Mouse (Mus musculus) lung, embryonic 16.5 days (tissue): ENCODE results near the gene Ctnnal1. TPM values are rescaled to one million over a fixed set of nuclear protein-coding genes. Genes with fewer than 3 reads are reported as not detected.
A peak's percentile ranks its signal among the peaks of the same experiment; 100 is the strongest.

Experiments used
- ATAC-seq: fragments of 200-750 bp; cut with Nextera tagmentation; 2 replicates; pipeline ENCODE4 v1.8.0; 2017; ENCODE audit warnings: low read depth, mild to moderate bottlenecking, moderate library complexity
- H3K27ac ChIP-seq: fragments of 300-500 bp; sonication (generic); 2 replicates; pipeline ENCODE4 v1.5.1; 2014; ENCODE audit warnings: mild to moderate bottlenecking, control low read depth, low read length
- H3K27me3 ChIP-seq: fragments of 300-500 bp; sonication (generic); 2 replicates; pipeline ENCODE4 v1.6.1; 2014; ENCODE audit warnings: low read depth, low read length, mixed read lengths; ENCODE audit not compliant: control insufficient read depth, insufficient read depth
- H3K36me3 ChIP-seq: fragments of 300-500 bp; sonication (generic); 2 replicates; pipeline ENCODE4 v1.6.1; 2014; ENCODE audit warnings: low read length; ENCODE audit not compliant: control insufficient read depth, insufficient read depth
- H3K4me1 ChIP-seq: fragments of 300-500 bp; sonication (generic); replicated peaks from 2 replicates; pipeline ENCODE4 v1.6.1; 2014; ENCODE audit warnings: low read length, mixed read lengths; ENCODE audit not compliant: control insufficient read depth, insufficient read depth
- H3K4me2 ChIP-seq: fragments of 300-500 bp; sonication (generic); 2 replicates; pipeline ENCODE4 v1.6.1; 2014; ENCODE audit warnings: low read depth, low read length, control low read depth
- H3K4me3 ChIP-seq: fragments of 300-500 bp; sonication (generic); 2 replicates; pipeline ENCODE4 v1.5.1; 2014; ENCODE audit warnings: mild to moderate bottlenecking, low read length, control low read depth
- H3K9ac ChIP-seq: fragments of 300-500 bp; sonication (generic); 2 replicates; pipeline ENCODE4 v1.6.1; 2014; ENCODE audit warnings: low read length, control low read depth
- H3K9me3 ChIP-seq: fragments of 300-500 bp; sonication (generic); 2 replicates; pipeline ENCODE4 v1.6.1; 2016; ENCODE audit warnings: low read length; ENCODE audit not compliant: control insufficient read depth
- WGBS: fragments of 180-500 bp; shearing (Covaris S2); extraction: QIAGEN DNeasy Blood & Tissue Kit; methylation state at CpG from one replicate; pipeline ENCODE4 v1.1.7; 2014; 5-methylcytosine and 5-hydroxymethylcytosine counted together
- polyA plus RNA-seq: library from polyadenylated mRNA; unstranded; fragments of >200 nt; fragmentation: Nextera tagmentation; extraction: Ambion mirVana; gene quantifications from 2 replicates; pipeline ENCODE4 v1.2.1, GENCODE M21; 2015

Gene Ctnnal1
- polyA plus RNA-seq, 1 experiment from 2014 or later, result 21.7 TPM

- 86% methylated on average over 6 of the region's 6 CpGs for WGBS
- Histone ChIP-seq H3K27ac (no peak overlapping the region), H3K4me1 (peaks cover 9% of the 10 kb centered on the region), H3K36me3 (peaks cover 9% of the 10 kb centered on the region), H3K9ac (no peak overlapping the region), H3K4me2 (no peak overlapping the region), H3K4me3 (no peak overlapping the region), H3K9me3 (no peaks in the 10 kb centered on the region), H3K27me3 (no peaks in the 10 kb centered on the region)
- no peak for ATAC-seq
These were observed 16.9 kb downstream of the Ctnnal1 start for GRCm38 (mm10) chr4:56848044-56848443.

GRCm38 (mm10) chr4:56847400-56847799 lies 17.6 kb downstream of the Ctnnal1 start:
- no peak for ATAC-seq
- Histone ChIP-seq H3K4me2 (no peak overlapping the region), H3K4me1 (peaks cover 9% of the 10 kb centered on the region), H3K27ac (no peak overlapping the region), H3K9me3 (no peaks in the 10 kb centered on the region), H3K36me3 (peaks cover 9% of the 10 kb centered on the region), H3K9ac (no peak overlapping the region), H3K27me3 (no peaks in the 10 kb centered on the region), H3K4me3 (no peak overlapping the region)
- WGBS, result 80% methylated on average over 3 of the region's 3 CpGs

- H3K4me3 ChIP-seq, result no peak overlapping the region
- no peak overlapping the region for H3K27ac ChIP-seq
- no peaks in the 10 kb centered on the region for H3K9me3 ChIP-seq
- H3K27me3 ChIP-seq, result no peaks in the 10 kb centered on the region
- no peak overlapping the region for H3K9ac ChIP-seq
- no peak for ATAC-seq
- WGBS, result 69% methylated on average over 11 of the region's 12 CpGs
- no peak overlapping the region for H3K4me2 ChIP-seq
- peaks cover 9% of the 10 kb centered on the region for H3K36me3 ChIP-seq
- H3K4me1 ChIP-seq, result peaks cover 6% of the 10 kb centered on the region
These were observed 19.0 kb downstream of the Ctnnal1 start for GRCm38 (mm10) chr4:56845896-56846533.

- 88% methylated on average over 4 of the region's 4 CpGs for WGBS
- Histone ChIP-seq H3K27ac (no peak overlapping the region), H3K4me3 (no peak overlapping the region), H3K36me3 (peaks cover 9% of the 10 kb centered on the region), H3K27me3 (no peaks in the 10 kb centered on the region), H3K4me1 (peaks cover 4% of the 10 kb centered on the region; the same call in 1 of the 2 replicates), H3K4me2 (no peak overlapping the region), H3K9ac (no peak overlapping the region), H3K9me3 (no peaks in the 10 kb centered on the region)
- ATAC-seq, result no peak
These were observed 20.1 kb downstream of the Ctnnal1 start for GRCm38 (mm10) chr4:56844911-56845310.

GRCm38 (mm10) chr4:56843963-56844362 lies 21.0 kb downstream of the Ctnnal1 start:
- WGBS, result 91% methylated on average over 2 of the region's 2 CpGs
- ATAC-seq, result no peak
- no peaks in the 10 kb centered on the region for H3K9me3 ChIP-seq

GRCm38 (mm10) chr4:56842501-56842900 lies 22.5 kb downstream of the Ctnnal1 start:
- Histone ChIP-seq H3K9me3 (no peaks in the 10 kb centered on the region), H3K36me3 (peaks cover 9% of the 10 kb centered on the region), H3K4me2 (no peak overlapping the region), H3K9ac (no peak overlapping the region), H3K4me3 (no peak overlapping the region), H3K27me3 (no peaks in the 10 kb centered on the region), H3K27ac (no peak overlapping the region), H3K4me1 (peaks cover 4% of the 10 kb centered on the region; the same call in 1 of the 2 replicates)
- ATAC-seq, result no peak
- WGBS, result 60% methylated on average over 7 of the region's 7 CpGs

More at GRCm38 (mm10) chr4:56843963-56844362, 21.0 kb downstream of the Ctnnal1 start:
- Histone ChIP-seq H3K27me3 (no peaks in the 10 kb centered on the region), H3K36me3 (peaks cover 9% of the 10 kb centered on the region), H3K4me3 (no peak overlapping the region), H3K27ac (no peak overlapping the region), H3K9ac (no peak overlapping the region), H3K4me1 (peaks cover 4% of the 10 kb centered on the region; the same call in 1 of the 2 replicates), H3K4me2 (no peak overlapping the region)

- Histone ChIP-seq H3K36me3 (peaks cover 12% of the 10 kb centered on the region), H3K9me3 (no peaks in the 10 kb centered on the region), H3K27ac (no peak overlapping the region), H3K27me3 (no peaks in the 10 kb centered on the region), H3K4me3 (no peak overlapping the region), H3K4me1 (peaks cover 4% of the 10 kb centered on the region; the same call in 1 of the 2 replicates), H3K9ac (no peak overlapping the region), H3K4me2 (no peak overlapping the region)
- WGBS, result 47% methylated on average over 3 of the region's 3 CpGs
- 0 out of 2 replicates have a peak, but pooled peaks have one; percentile 26 for ATAC-seq
These were observed 24.7 kb downstream of the Ctnnal1 start for GRCm38 (mm10) chr4:56840297-56840696.

- no peaks in the 10 kb centered on the region for H3K27me3 ChIP-seq
- ATAC-seq, result no peak
- WGBS, result 65% methylated on average over 6 of the region's 6 CpGs
These were observed 27.3 kb downstream of the Ctnnal1 start for GRCm38 (mm10) chr4:56837661-56838060.

GRCm38 (mm10) chr4:56831998-56832397 lies 33.0 kb downstream of the Ctnnal1 start:
- no peak for ATAC-seq
- Histone ChIP-seq H3K4me2 (no peak overlapping the region), H3K27me3 (no peaks in the 10 kb centered on the region), H3K9me3 (no peaks in the 10 kb centered on the region), H3K4me3 (no peak overlapping the region), H3K9ac (no peak overlapping the region), H3K4me1 (peaks cover 4% of the 10 kb centered on the region), H3K27ac (no peak overlapping the region), H3K36me3 (peaks cover 4% of the 10 kb centered on the region)
- WGBS, result 66% methylated on average over 7 of the region's 7 CpGs

More at GRCm38 (mm10) chr4:56837661-56838060, 27.3 kb downstream of the Ctnnal1 start:
- Histone ChIP-seq H3K36me3 (peaks cover 3% of the 10 kb centered on the region), H3K4me2 (no peak overlapping the region), H3K9me3 (no peaks in the 10 kb centered on the region), H3K4me3 (no peak overlapping the region), H3K9ac (no peak overlapping the region), H3K27ac (no peak overlapping the region), H3K4me1 (peaks cover 4% of the 10 kb centered on the region; the same call in 1 of the 2 replicates)
